Mouse (Mus musculus): Measurements from ENCODE around the gene Klc4. TPM values are rescaled to one million over a fixed set of nuclear protein-coding genes. Genes with fewer than 3 reads are reported as not detected.

Klc4 gene
- total RNA-seq, 2 experiments from 2014 or later: 21.9 to 24.4 TPM

GRCm38 (mm10) chr17:46597956-46598355, 47.9 kb downstream of the Klc4 start:
- Histone ChIP-seq H3K4me3 (no peak overlapping the region), H3K27ac (no peak overlapping the region)
- TF ChIP-seq CTCF (IDR thresholded peaks at IDR 0.05): no peak
- intact Hi-C loops (cut with DNase I): no loop called here
- no peak for DNase-seq (ENCODE audit: extremely low spot score in 1 of 2, low spot score in 2 of 2)

GRCm38 (mm10) chr17:46595336-46595735, 50.5 kb downstream of the Klc4 start:
- no peak for DNase-seq (ENCODE audit: extremely low spot score in 1 of 2, low spot score in 2 of 2)
- TF ChIP-seq CTCF (IDR thresholded peaks at IDR 0.05): no peak
- no peak overlapping the region for H3K4me3 ChIP-seq
- intact Hi-C loops (cut with DNase I): no loop called here
- H3K27ac ChIP-seq: peak overlapping the region; percentile 80

GRCm38 (mm10) chr17:46594606-46595005, 51.2 kb downstream of the Klc4 start:
- intact Hi-C loops (cut with DNase I): no loop called here
- TF ChIP-seq CTCF (IDR thresholded peaks at IDR 0.05): no peak
- Histone ChIP-seq H3K4me3 (no peak overlapping the region), H3K27ac (peak overlapping the region; percentile 80)
- DNase-seq (ENCODE audit: extremely low spot score in 1 of 2, low spot score in 2 of 2): no peak

GRCm38 (mm10) chr17:46593124-46593523, 52.7 kb downstream of the Klc4 start:
- H3K4me3 ChIP-seq: no peak overlapping the region
- no peak for TF ChIP-seq CTCF (IDR thresholded peaks at IDR 0.05)
- intact Hi-C loops (cut with DNase I): no loop called here
- DNase-seq (ENCODE audit: extremely low spot score in 1 of 2, low spot score in 2 of 2): no peak
- no peak overlapping the region for H3K27ac ChIP-seq

- DNase-seq (ENCODE audit: extremely low spot score in 1 of 2, low spot score in 2 of 2): no peak
- intact Hi-C loops (cut with DNase I): no loop called here
Observed at GRCm38 (mm10) chr17:46591406-46591805, 54.4 kb downstream of the Klc4 start.

GRCm38 (mm10) chr17:46590439-46590838, 55.4 kb downstream of the Klc4 start:
- TF ChIP-seq CTCF (IDR thresholded peaks at IDR 0.05): no peak
- H3K4me3 ChIP-seq: no peak overlapping the region
- DNase-seq (ENCODE audit: extremely low spot score in 1 of 2, low spot score in 2 of 2): no peak
- intact Hi-C loops (cut with DNase I): no loop called here
- no peak overlapping the region for H3K27ac ChIP-seq

More at GRCm38 (mm10) chr17:46591406-46591805, 54.4 kb downstream of the Klc4 start:
- Histone ChIP-seq H3K27ac (no peak overlapping the region), H3K4me3 (no peak overlapping the region)
- TF ChIP-seq CTCF (IDR thresholded peaks at IDR 0.05): no peak

GRCm38 (mm10) chr17:46589635-46590314, 56.0 kb downstream of the Klc4 start:
- peak; percentile 24 for TF ChIP-seq CTCF (IDR thresholded peaks at IDR 0.05)
- intact Hi-C loops (cut with DNase I): loop anchor here (2.0 kb wide), 1 partner anchor 65 kb away; no protein-coding TSS in a partner anchor
- DNase-seq (ENCODE audit: extremely low spot score in 1 of 2, low spot score in 2 of 2): no peak

GRCm38 (mm10) chr17:46588913-46589312, 56.9 kb downstream of the Klc4 start:
- intact Hi-C loops (cut with DNase I): loop anchor here (2.0 kb wide), 1 partner anchor 64 kb away; no protein-coding TSS in a partner anchor
- no peak overlapping the region for H3K4me3 ChIP-seq
- DNase-seq (ENCODE audit: extremely low spot score in 1 of 2, low spot score in 2 of 2): no peak
- no peak for TF ChIP-seq CTCF (IDR thresholded peaks at IDR 0.05)
- no peak overlapping the region; the same call in 1 of the 2 replicates for H3K27ac ChIP-seq

More at GRCm38 (mm10) chr17:46589635-46590314, 56.0 kb downstream of the Klc4 start:
- Histone ChIP-seq H3K27ac (no peak overlapping the region), H3K4me3 (no peak overlapping the region)

- intact Hi-C loops (cut with DNase I): loop anchor here (2.0 kb wide), 1 partner anchor 63 kb away; no protein-coding TSS in a partner anchor
- TF ChIP-seq CTCF (IDR thresholded peaks at IDR 0.05): no peak
- no peak overlapping the region for H3K4me3 ChIP-seq
- no peak for DNase-seq (ENCODE audit: extremely low spot score in 1 of 2, low spot score in 2 of 2)
- no peak overlapping the region for H3K27ac ChIP-seq
Observed at GRCm38 (mm10) chr17:46588173-46588572, 57.6 kb downstream of the Klc4 start.

- intact Hi-C loops (cut with DNase I): no loop called here
- TF ChIP-seq CTCF (IDR thresholded peaks at IDR 0.05): no peak
- no peak for DNase-seq (ENCODE audit: extremely low spot score in 1 of 2, low spot score in 2 of 2)
Observed at GRCm38 (mm10) chr17:46586327-46586726, 59.5 kb downstream of the Klc4 start.

More at GRCm38 (mm10) chr17:46586327-46586726, 59.5 kb downstream of the Klc4 start:
- Histone ChIP-seq H3K27ac (no peak overlapping the region), H3K4me3 (no peak overlapping the region)

Other genes with a start within 250 kb of the Klc4 start
- gene Crip3, start 217.1 kb downstream of the Klc4 start, total RNA-seq (2021): 1 to 10 TPM; 5.2 to 5.8 TPM
- gene Slc22a7, start 207.6 kb downstream of the Klc4 start, total RNA-seq (2021): under 1 TPM; 0.25 to 0.75 TPM
- 100 to 1,000 TPM; 136 to 148 TPM for gene Ttbk1, start 158.3 kb downstream of the Klc4 start, total RNA-seq (2021)
- gene Dnph1, start 149.3 kb downstream of the Klc4 start, total RNA-seq (2021): 1 to 10 TPM; 4.2 to 5.0 TPM
- gene Cul9, start 99.6 kb downstream of the Klc4 start, total RNA-seq (2021): 10 to 100 TPM; 66.6 to 70.1 TPM
- 10 to 100 TPM; 57.0 to 74.2 TPM for gene Srf, start 89.8 kb downstream of the Klc4 start, total RNA-seq (2021)
- gene Ptk7, start 16.5 kb downstream of the Klc4 start, total RNA-seq (2021): 1 to 10 TPM; 8.3 to 9.4 TPM
- gene Mrpl2, start 207 bp upstream of the Klc4 start, total RNA-seq (2021): 10 to 100 TPM; 49.1 to 53.2 TPM
- 10 to 100 TPM; 25.9 to 30.0 TPM for gene Cul7, start 4.3 kb upstream of the Klc4 start, total RNA-seq (2021)
- gene Rrp36, start 28.3 kb upstream of the Klc4 start, total RNA-seq (2021): 10 to 100 TPM; 14.9 to 15.7 TPM
- gene Mea1, start 32.8 kb upstream of the Klc4 start, total RNA-seq (2021): 100 to 1,000 TPM; 114 to 122 TPM
- 100 to 1,000 TPM; 195 to 200 TPM for gene Klhdc3, start 34.9 kb upstream of the Klc4 start, total RNA-seq (2021)
- gene Ppp2r5d, start 59.1 kb upstream of the Klc4 start, total RNA-seq (2021): 10 to 100 TPM; 79.5 to 83.9 TPM
- 10 to 100 TPM; 54.6 to 55.5 TPM for gene Pex6, start 65.4 kb upstream of the Klc4 start, total RNA-seq (2021)
- 1 to 10 TPM in 1 of 2 experiments, under 1 TPM in 1; 0.70 to 2.1 TPM for gene Gnmt, start 83.1 kb upstream of the Klc4 start, total RNA-seq (2021)
- 10 to 100 TPM; 65.1 to 68.1 TPM for gene Cnpy3, start 106.2 kb upstream of the Klc4 start, total RNA-seq (2021)
- gene Ptcra, start 117.7 kb upstream of the Klc4 start, total RNA-seq (2021): under 1 TPM in 1 of 2 experiments, not detected in 1; 0.28 TPM
- 1 to 10 TPM; 6.3 to 6.5 TPM for gene 2310039H08Rik, start 126.6 kb upstream of the Klc4 start, total RNA-seq (2021)
- gene Rpl7l1, start 136.7 kb upstream of the Klc4 start, total RNA-seq (2021): 10 to 100 TPM; 36.7 to 51.5 TPM
- gene Bicral, start 212.5 kb upstream of the Klc4 start, total RNA-seq (2021): 10 to 100 TPM; 57.5 to 59.7 TPM
- 10 to 100 TPM; 30.9 to 35.3 TPM for gene Tbcc, start 244.7 kb upstream of the Klc4 start, total RNA-seq (2021)